Mouse (Mus musculus): ENCODE measurements at regions not wholly inside any gene's neighbourhood (a gene's known extent, or its start where the extent isn't known, plus 50 kb on each side); places are given as distances from the start of the nearest gene placed in this dataset.
"Not testable (repeated sequence)": the region's sequence is repeated elsewhere in the genome, so short reads cannot be mapped to it uniquely, and the experiment has no call there.

DNA sequence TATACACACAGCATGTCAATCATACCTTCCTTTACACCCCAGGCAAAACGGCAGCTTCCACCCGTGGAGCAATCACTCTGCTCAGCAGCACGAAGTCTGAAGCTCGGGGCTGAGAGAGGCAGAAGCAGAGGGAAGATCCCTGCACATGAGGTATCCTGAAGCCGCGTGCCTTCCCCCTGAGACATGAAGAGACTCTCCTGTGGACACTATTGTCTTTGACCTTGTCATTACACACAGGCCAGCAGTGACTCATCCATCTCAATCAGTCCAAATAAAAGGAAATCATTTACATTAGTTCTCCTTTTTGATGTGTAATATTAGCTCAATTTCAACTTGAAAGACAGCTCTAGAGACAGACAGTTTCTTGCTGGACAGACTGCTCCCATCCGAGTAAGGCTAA lies 228.4 kb upstream of the 1700012A03Rik start:
- no peak for ATAC-seq
- WGBS: 65% methylated on average over 7 of the region's 7 CpGs

DNA sequence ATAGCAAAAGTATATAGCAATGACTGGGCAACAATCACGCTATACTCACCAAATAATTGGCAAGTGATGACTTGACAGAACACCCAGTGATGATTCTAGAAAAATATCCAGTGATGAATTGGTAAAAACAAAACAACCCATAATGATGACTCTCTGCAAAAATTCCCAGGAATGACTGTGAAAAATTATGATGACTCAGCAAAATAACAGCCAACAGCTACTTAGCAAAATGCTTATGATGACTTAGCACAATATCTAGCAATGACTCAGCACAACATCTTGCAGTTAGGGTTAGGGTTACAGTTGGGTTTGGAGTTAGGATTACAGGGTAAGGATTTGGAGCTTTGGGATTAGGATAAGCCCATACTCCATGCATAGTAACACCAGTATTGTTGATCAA lies 232.4 kb upstream of the 1700012A03Rik start:
- ATAC-seq (no peak), DNase-seq (no peak)
- H3K36me3 ChIP-seq (ENCODE audit: insufficient read depth): no peaks in the 10 kb centered on the region
- no peak overlapping the region for H3K9ac ChIP-seq
- no peak for TF ChIP-seq CTCF (IDR thresholded peaks at IDR 0.05; ENCODE audit: low read depth)
- H3K27ac ChIP-seq (ENCODE audit: low read depth, low read length): no peak overlapping the region
- H3K4me3 ChIP-seq (ENCODE audit: low read depth, low read length): no peak overlapping the region
- no peaks in the 10 kb centered on the region for H3K27me3 ChIP-seq (ENCODE audit: insufficient read depth, low read length)
- H3K4me1 ChIP-seq (ENCODE audit: insufficient read depth): no peaks in the 10 kb centered on the region
- H3K4me2 ChIP-seq (ENCODE audit: low read depth): no peak overlapping the region
- no peaks in the 10 kb centered on the region for H3K9me3 ChIP-seq (ENCODE audit: low read length)
- 87% methylated on average over 1 of the region's 1 CpGs for WGBS

More for the DNA sequence above, 228.4 kb upstream of the 1700012A03Rik start:
- Histone ChIP-seq H3K4me1 (ENCODE audit: insufficient read depth) (no peaks in the 10 kb centered on the region), H3K27me3 (ENCODE audit: insufficient read depth, low read length) (no peaks in the 10 kb centered on the region), H3K4me2 (ENCODE audit: low read depth) (no peak overlapping the region), H3K4me3 (ENCODE audit: low read depth, low read length) (no peak overlapping the region), H3K36me3 (ENCODE audit: insufficient read depth) (no peaks in the 10 kb centered on the region), H3K9me3 (ENCODE audit: low read length) (no peaks in the 10 kb centered on the region), H3K27ac (ENCODE audit: low read depth, low read length) (no peak overlapping the region), H3K9ac (no peak overlapping the region)
- no peak for DNase-seq
- no peak for TF ChIP-seq CTCF (IDR thresholded peaks at IDR 0.05; ENCODE audit: low read depth)

DNA sequence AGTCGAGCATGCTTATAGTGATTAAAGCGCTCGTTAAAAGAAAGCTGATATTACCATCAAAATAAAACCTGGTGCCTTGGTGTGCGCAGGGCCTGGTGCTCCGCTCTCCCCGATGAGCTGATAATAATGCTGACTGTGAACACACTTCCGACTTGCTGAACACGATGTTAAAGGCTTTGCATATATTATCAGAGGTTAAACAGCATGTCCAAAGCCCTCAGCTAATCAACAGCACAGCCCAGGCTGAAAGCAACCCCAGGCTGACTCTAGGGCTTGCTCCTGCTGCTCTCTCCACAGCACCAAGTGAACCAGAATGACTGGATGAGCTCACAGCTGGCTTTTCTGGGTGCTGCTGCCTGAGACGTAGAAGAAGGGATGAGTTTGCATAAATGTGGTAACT lies 238.2 kb upstream of the 1700012A03Rik start:
- TF ChIP-seq CTCF (IDR thresholded peaks at IDR 0.05; ENCODE audit: low read depth): no peak
- Histone ChIP-seq H3K27ac (ENCODE audit: low read depth, low read length) (no peak overlapping the region), H3K4me1 (ENCODE audit: insufficient read depth) (no peaks in the 10 kb centered on the region), H3K27me3 (ENCODE audit: insufficient read depth, low read length) (no peaks in the 10 kb centered on the region), H3K9ac (no peak overlapping the region), H3K4me3 (ENCODE audit: low read depth, low read length) (no peak overlapping the region), H3K36me3 (ENCODE audit: insufficient read depth) (no peaks in the 10 kb centered on the region), H3K4me2 (ENCODE audit: low read depth) (no peak overlapping the region), H3K9me3 (ENCODE audit: low read length) (no peaks in the 10 kb centered on the region)
- WGBS: 23% methylated on average over 9 of the region's 9 CpGs
- DNase-seq (no peak), ATAC-seq (no peak)

DNA sequence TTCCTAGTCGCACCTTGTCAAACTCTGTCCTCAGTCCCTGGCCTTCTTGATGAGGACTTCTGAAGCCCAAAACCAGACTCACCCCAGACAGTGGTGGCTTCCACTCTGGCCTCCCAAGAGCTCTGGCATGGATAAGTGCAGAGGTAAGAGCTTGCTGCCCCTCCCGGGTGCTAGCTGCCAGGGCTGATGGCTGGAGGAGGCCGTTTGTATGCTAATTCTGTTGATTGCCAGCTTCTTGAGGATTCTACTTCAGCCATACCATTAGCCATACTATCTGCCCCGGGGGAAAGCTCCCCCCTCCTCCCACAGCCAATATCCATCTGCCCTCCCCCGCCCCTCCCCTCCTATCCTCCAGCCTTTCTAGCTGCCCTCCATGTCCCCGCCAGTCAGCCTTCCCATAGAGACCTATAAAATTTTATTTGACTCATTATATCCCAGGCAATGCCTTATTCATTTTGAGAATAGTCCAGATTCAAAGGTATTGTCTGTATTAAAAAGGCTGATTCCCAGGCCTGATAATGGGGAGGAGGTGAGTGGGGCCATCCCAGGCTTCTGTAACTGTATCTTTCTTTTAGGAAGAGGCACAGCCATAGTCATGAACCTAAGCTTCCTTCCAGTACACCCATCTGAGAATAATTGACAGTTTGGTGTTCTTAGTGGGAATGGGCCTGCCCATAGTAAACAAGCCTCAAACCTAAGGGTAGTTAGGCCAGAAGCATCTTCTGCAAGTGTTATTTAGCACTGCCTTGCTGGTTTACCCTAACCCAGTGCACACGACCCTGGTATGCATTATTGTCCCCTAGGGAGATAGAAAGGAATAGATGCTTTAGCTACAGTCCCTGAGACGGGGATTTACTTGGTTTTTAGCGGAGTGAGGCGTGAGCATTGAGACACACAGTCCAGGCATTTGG lies 239.2 kb upstream of the 1700012A03Rik start:
- Histone ChIP-seq H3K4me2 (ENCODE audit: low read depth) (no peak overlapping the region), H3K4me1 (ENCODE audit: insufficient read depth) (no peaks in the 10 kb centered on the region), H3K9me3 (ENCODE audit: low read length) (no peaks in the 10 kb centered on the region), H3K4me3 (ENCODE audit: low read depth, low read length) (no peak overlapping the region), H3K9ac (no peak overlapping the region), H3K27ac (ENCODE audit: low read depth, low read length) (no peak overlapping the region), H3K27me3 (ENCODE audit: insufficient read depth, low read length) (no peaks in the 10 kb centered on the region), H3K36me3 (ENCODE audit: insufficient read depth) (no peaks in the 10 kb centered on the region)
- ATAC-seq (no peak), DNase-seq (no peak)
- WGBS: 54% methylated on average over 10 of the region's 10 CpGs
- TF ChIP-seq CTCF (IDR thresholded peaks at IDR 0.05; ENCODE audit: low read depth): no peak

DNA sequence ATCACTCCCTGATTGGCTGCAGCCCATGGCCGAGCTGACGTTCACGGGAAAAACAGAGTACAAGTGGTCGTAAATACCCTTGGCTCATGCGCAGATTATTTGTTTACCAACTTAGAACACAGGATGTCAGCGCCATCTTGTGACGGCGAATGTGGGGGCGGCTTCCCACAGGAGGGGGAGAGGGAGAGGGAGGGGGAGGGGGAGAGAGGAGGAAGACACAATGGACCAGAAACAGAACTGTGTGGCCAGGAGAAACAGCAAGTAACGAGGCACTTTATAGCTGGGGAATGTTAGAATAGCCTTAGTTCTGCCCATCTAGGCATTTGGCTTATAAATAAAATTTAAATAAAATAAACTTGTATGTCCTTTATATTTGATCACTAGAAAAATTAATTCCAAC lies 240.7 kb upstream of the Podxl start:
- DNase-seq; H3K27ac ChIP-seq (ENCODE audit: low read depth, low read length); H3K9me3 ChIP-seq (ENCODE audit: low read length); H3K4me3 ChIP-seq (ENCODE audit: low read depth, low read length); ATAC-seq; H3K27me3 ChIP-seq (ENCODE audit: insufficient read depth, low read length); H3K4me2 ChIP-seq (ENCODE audit: low read depth); H3K4me1 ChIP-seq (ENCODE audit: insufficient read depth); H3K9ac ChIP-seq; H3K36me3 ChIP-seq (ENCODE audit: insufficient read depth): not testable (repeated sequence)
- WGBS: 76% methylated on average over 5 of the region's 10 CpGs

DNA sequence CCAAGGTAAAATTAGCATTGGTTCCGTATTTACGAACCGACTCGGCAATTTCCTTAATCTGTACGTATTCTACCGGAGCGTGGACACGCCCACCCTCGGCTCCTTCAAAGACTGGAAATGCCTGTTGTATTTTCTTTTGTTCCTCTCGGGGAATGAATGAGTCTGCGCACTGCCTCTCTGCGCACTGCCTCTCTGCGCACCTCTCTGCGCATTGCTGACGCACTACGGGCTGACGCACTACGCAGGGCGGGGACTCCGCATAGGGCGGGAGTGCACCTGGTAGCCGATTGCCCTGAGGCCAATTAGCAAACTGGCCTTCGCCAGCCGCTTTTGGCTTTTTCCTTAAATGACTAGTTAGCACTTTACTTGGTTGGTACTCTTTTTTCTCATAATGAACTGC lies 239.4 kb upstream of the Podxl start:
- not testable (repeated sequence) for H3K4me1 ChIP-seq (ENCODE audit: insufficient read depth); H3K27me3 ChIP-seq (ENCODE audit: insufficient read depth, low read length); H3K27ac ChIP-seq (ENCODE audit: low read depth, low read length); H3K4me3 ChIP-seq (ENCODE audit: low read depth, low read length); H3K9me3 ChIP-seq (ENCODE audit: low read length); H3K36me3 ChIP-seq (ENCODE audit: insufficient read depth); H3K4me2 ChIP-seq (ENCODE audit: low read depth); H3K9ac ChIP-seq; DNase-seq; ATAC-seq
- 57% methylated on average over 11 of the region's 24 CpGs for WGBS

DNA sequence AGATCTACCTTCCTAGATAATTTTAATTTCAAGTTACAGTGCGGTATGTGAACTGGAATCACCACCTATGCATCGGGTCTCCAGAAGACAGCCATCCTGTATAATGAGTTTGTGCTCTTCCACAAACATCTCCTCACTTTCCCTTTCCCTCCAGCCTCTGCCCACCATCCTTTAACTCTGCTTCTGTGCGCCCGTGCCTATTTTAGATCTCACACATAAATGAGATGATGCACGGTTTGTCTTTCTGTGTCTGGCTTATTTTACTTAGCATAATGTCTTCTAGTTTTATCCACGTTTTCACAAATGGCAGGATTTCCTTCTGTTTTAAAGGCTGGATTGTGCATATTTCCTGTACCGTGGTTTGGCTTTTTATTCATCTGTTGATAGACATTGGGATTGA lies 227.8 kb upstream of the Podxl start:
- Histone ChIP-seq H3K9me3 (ENCODE audit: low read length) (0 out of 2 replicates have a peak, but pooled peaks cover 3% of the 10 kb centered on the region), H3K4me1 (ENCODE audit: insufficient read depth) (no peaks in the 10 kb centered on the region), H3K27me3 (ENCODE audit: insufficient read depth, low read length) (no peaks in the 10 kb centered on the region), H3K9ac (no peak overlapping the region), H3K4me3 (ENCODE audit: low read depth, low read length) (no peak overlapping the region), H3K4me2 (ENCODE audit: low read depth) (no peak overlapping the region), H3K27ac (ENCODE audit: low read depth, low read length) (no peak overlapping the region), H3K36me3 (ENCODE audit: insufficient read depth) (no peaks in the 10 kb centered on the region)
- 74% methylated on average over 7 of the region's 7 CpGs for WGBS
- ATAC-seq: no peak
- DNase-seq: no peak
- TF ChIP-seq CTCF (IDR thresholded peaks at IDR 0.05; ENCODE audit: low read depth): no peak

All from forebrain, postnatal 0 days (tissue).